Comparison of ENCODE assay signal across 18 mouse cellular contexts in the genomic region with DNA sequence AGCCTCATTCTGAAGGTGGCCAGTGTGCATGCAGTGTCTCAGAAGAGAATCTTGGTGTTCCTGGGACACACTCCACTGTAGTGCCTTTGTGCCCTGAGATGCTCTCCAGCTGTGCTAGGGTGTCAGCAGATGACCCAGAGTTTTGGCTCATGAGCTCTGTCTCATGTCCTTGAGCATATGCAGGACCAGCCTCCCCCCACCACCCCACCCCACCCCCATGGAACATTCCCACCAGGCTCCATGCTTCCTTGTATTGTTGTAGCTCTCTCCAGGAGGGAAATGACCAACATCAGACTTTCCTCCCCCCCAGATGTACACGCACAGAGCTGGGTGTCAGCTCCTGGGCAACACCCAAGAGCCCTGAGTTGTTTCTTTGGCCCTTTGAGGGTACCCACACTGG. TPM values are rescaled to one million over a fixed set of nuclear protein-coding genes. Genes with fewer than 3 reads are reported as not detected.
DNase-seq lines count a peak whose midpoint lies in the region; ATAC-seq and TF ChIP-seq lines count a peak whose summit lies in the region.
"Had no signal": no experiment of that assay in that cellular context is flagged by ENCODE, and none has a peak within 500 bp of the region (broad histone marks: within the 10 kb centered on the region; RNA-seq: fewer than 3 reads in every experiment).

No protein-coding gene starts in this region.

- H3K27me3 ChIP-seq in heart, adult 2 months (ENCODE audit: control insufficient read depth, insufficient read depth, low read length): no peaks in the 10 kb centered on the region
- H3K27me3 ChIP-seq in lung, embryonic 15.5 days: no peaks in the 10 kb centered on the region
- no peaks in the 10 kb centered on the region for H3K27me3 ChIP-seq in kidney, postnatal 0 days (ENCODE audit: insufficient read depth, low read length)
- no peaks in the 10 kb centered on the region for H3K27me3 ChIP-seq in stomach, postnatal 0 days (ENCODE audit: control insufficient read depth, insufficient read depth, low read length)
- H3K27me3 ChIP-seq: embryonic facial prominence, embryonic 12.5 days; forebrain, embryonic 13.5 days; limb, embryonic 13.5 days; midbrain, embryonic 13.5 days; neural tube, embryonic 12.5 days had no signal

- H3K4me3 ChIP-seq in heart, adult 2 months: no peak overlapping the region
- H3K4me3 ChIP-seq in lung, embryonic 15.5 days: no peak overlapping the region
- H3K4me3 ChIP-seq in kidney, postnatal 0 days (replicated peaks; ENCODE audit: low read depth, low read length): no peak overlapping the region
- H3K4me3 ChIP-seq in stomach, postnatal 0 days (ENCODE audit: low read depth, low read length): no peak overlapping the region
- H3K4me3 ChIP-seq: embryonic facial prominence, embryonic 12.5 days; forebrain, embryonic 13.5 days; limb, embryonic 13.5 days; midbrain, embryonic 13.5 days; neural tube, embryonic 12.5 days had no signal

- 24% methylated on average over 1 of the region's 1 CpGs for WGBS in heart, adult 2 months
- WGBS in lung, embryonic 15.5 days: 50% methylated on average over 1 of the region's 1 CpGs
- WGBS in kidney, postnatal 0 days: 63% methylated on average over 1 of the region's 1 CpGs
- 63% methylated on average over 1 of the region's 1 CpGs for WGBS in stomach, postnatal 0 days

- 0 out of 2 replicates have a peak, but pooled peaks have one; percentile 59 for TF ChIP-seq POLR2A in heart, adult 2 months (IDR thresholded peaks at IDR 0.05; ENCODE audit: insufficient read depth, low read depth, low read length)

- peak overlapping the region; percentile 85 for H3K27ac ChIP-seq in heart, adult 2 months
- H3K27ac ChIP-seq in lung, embryonic 15.5 days: peak overlapping the region; percentile 63
- H3K27ac ChIP-seq in kidney, postnatal 0 days: peak overlapping the region; percentile 77; the same call in 1 of the 2 replicates
- 0 out of 2 replicates have a peak overlapping the region, but pooled peaks have one; percentile 40 for H3K27ac ChIP-seq in stomach, postnatal 0 days (replicated peaks)
- H3K27ac ChIP-seq: embryonic facial prominence, embryonic 12.5 days; forebrain, embryonic 13.5 days; limb, embryonic 13.5 days; midbrain, embryonic 13.5 days; neural tube, embryonic 12.5 days had no signal

- DNase-seq in heart, adult 2 months: peak in 1 of 2 experiments; percentile 54
- DNase-seq in heart, postnatal 10 days: no peak
- no peak for DNase-seq in lung, postnatal 14 days
- peak; percentile 46 for DNase-seq in kidney, postnatal 0 days (ENCODE audit: low spot score)
- DNase-seq in stomach, postnatal 0 days (ENCODE audit: low spot score): no peak
- DNase-seq in left cerebral cortex, adult 9 months (ENCODE audit: low spot score in 2 of 2): no peak
- no peak for DNase-seq in yolk sac, embryonic 10.5 days (ENCODE audit: low spot score)
- DNase-seq: cerebellum, adult 8-10 months; gastrocnemius, postnatal 14 days; layer of hippocampus, adult 9-11 months had no signal

- peak; percentile 55; the same call in 1 of the 2 replicates for ATAC-seq in lung, embryonic 15.5 days (ENCODE audit: borderline replicate concordance, extremely low read depth, low FRiP score, low TSS enrichment)
- ATAC-seq in kidney, postnatal 0 days (replicated peaks; ENCODE audit: low FRiP score, low read depth): no peak
- ATAC-seq in stomach, postnatal 0 days (ENCODE audit: low FRiP score, low TSS enrichment): no peak
- ATAC-seq: activated CD4-positive, CD25-positive, alpha-beta regulatory T cell, adult 4 months; forebrain, embryonic 13.5 days; midbrain, embryonic 13.5 days had no signal

- no peaks in the 10 kb centered on the region for H3K9me3 ChIP-seq in lung, embryonic 15.5 days
- no peaks in the 10 kb centered on the region for H3K9me3 ChIP-seq in kidney, postnatal 0 days (replicated peaks; ENCODE audit: low read length)
- H3K9me3 ChIP-seq in stomach, postnatal 0 days (ENCODE audit: control insufficient read depth, low read length): no peaks in the 10 kb centered on the region
- H3K9me3 ChIP-seq: embryonic facial prominence, embryonic 12.5 days; forebrain, embryonic 13.5 days; G1E; limb, embryonic 13.5 days; midbrain, embryonic 13.5 days; neural tube, embryonic 12.5 days had no signal

- peaks cover 51% of the 10 kb centered on the region for H3K4me1 ChIP-seq in heart, adult 2 months (ENCODE audit: control insufficient read depth, insufficient read depth, low read length)
- H3K4me1 ChIP-seq in lung, embryonic 15.5 days: peaks cover 17% of the 10 kb centered on the region
- H3K4me1 ChIP-seq in kidney, postnatal 0 days (replicated peaks; ENCODE audit: insufficient read depth, low read length): 0 out of 2 replicates have a peak, but pooled peaks cover 4% of the 10 kb centered on the region
- no peaks in the 10 kb centered on the region for H3K4me1 ChIP-seq in stomach, postnatal 0 days (replicated peaks; ENCODE audit: control insufficient read depth, insufficient read depth)

- intact Hi-C loops in heart, adult 2 months (cut with DNase I): no loop called here
- intact Hi-C loops in heart, postnatal 10 days (cut with DNase I): no loop called here

- H3K36me3 ChIP-seq in heart, adult 2 months (ENCODE audit: control insufficient read depth, insufficient read depth, low read length): peaks cover 4% of the 10 kb centered on the region
- no peaks in the 10 kb centered on the region for H3K36me3 ChIP-seq in lung, embryonic 15.5 days
- no peaks in the 10 kb centered on the region for H3K36me3 ChIP-seq in kidney, postnatal 0 days (ENCODE audit: insufficient read depth, low read length)
- no peaks in the 10 kb centered on the region for H3K36me3 ChIP-seq in stomach, postnatal 0 days (ENCODE audit: control insufficient read depth, insufficient read depth, low read length)
- H3K36me3 ChIP-seq: embryonic facial prominence, embryonic 12.5 days; limb, embryonic 13.5 days; neural tube, embryonic 12.5 days had no signal

- TF ChIP-seq CTCF in heart, adult 2 months (IDR thresholded peaks at IDR 0.05): no peak
- TF ChIP-seq CTCF in kidney, postnatal 0 days (IDR thresholded peaks at IDR 0.05; ENCODE audit: low read depth): no peak
- no peak for TF ChIP-seq CTCF in stomach, postnatal 0 days (IDR thresholded peaks at IDR 0.05; ENCODE audit: low read depth)

- no peak overlapping the region for H3K4me2 ChIP-seq in lung, embryonic 15.5 days
- no peak overlapping the region for H3K4me2 ChIP-seq in kidney, postnatal 0 days (ENCODE audit: low read length)
- no peak overlapping the region for H3K4me2 ChIP-seq in stomach, postnatal 0 days (replicated peaks; ENCODE audit: low read depth)
- H3K4me2 ChIP-seq: embryonic facial prominence, embryonic 12.5 days; forebrain, embryonic 13.5 days; limb, embryonic 13.5 days; midbrain, embryonic 13.5 days; neural tube, embryonic 12.5 days had no signal

- peaks cover 10% of the 10 kb centered on the region for H3K79me2 ChIP-seq in heart, adult 2 months (replicated peaks; ENCODE audit: control insufficient read depth, insufficient read depth, low read length)

- peak overlapping the region; percentile 47 for H3K9ac ChIP-seq in heart, adult 2 months (ENCODE audit: low read depth, low read length)
- no peak overlapping the region for H3K9ac ChIP-seq in lung, embryonic 15.5 days
- no peak overlapping the region for H3K9ac ChIP-seq in kidney, postnatal 0 days (ENCODE audit: low read depth, low read length)
- H3K9ac ChIP-seq in stomach, postnatal 0 days (ENCODE audit: low read length): no peak overlapping the region
- H3K9ac ChIP-seq: embryonic facial prominence, embryonic 12.5 days; forebrain, embryonic 13.5 days; limb, embryonic 13.5 days; midbrain, embryonic 13.5 days; neural tube, embryonic 12.5 days had no signal

- TF ChIP-seq EP300 in heart, adult 2 months (IDR thresholded peaks at IDR 0.05; ENCODE audit: insufficient read depth, low read depth, low read length): peak; percentile 94
- TF ChIP-seq EP300 in stomach, postnatal 0 days (optimal IDR thresholded peaks at IDR 0.05): no peak

RNA-seq across cellular contexts. Expression of a gene that starts 19.9 kb away (rescaled TPM):
- 100 to 1,000 TPM in 1 of 2 experiments, 10 to 100 TPM in 1; 96.7 to 116 TPM for total RNA-seq in heart, adult 2 months (2021)
- 65.0 and 86.1 TPM in 2 replicates for polyA plus RNA-seq in heart, adult 2 months (2012; rRNA removed)
- total RNA-seq in heart, postnatal 10 days (2021): 100 to 1,000 TPM in 1 of 2 experiments, 10 to 100 TPM in 1; 92.7 to 102 TPM
- 14.2 and 15.0 TPM in 2 replicates for polyA plus RNA-seq in lung, embryonic 15.5 days (2015; fragmentation: Nextera tagmentation; extraction: Ambion mirVana)
- 10.4 and 12.0 TPM in 2 replicates for polyA plus RNA-seq in kidney, postnatal 0 days (2015; fragmentation: Nextera tagmentation; extraction: Ambion mirVana)
- 7.2 and 7.6 TPM in 2 replicates for polyA plus RNA-seq in stomach, postnatal 0 days (2015; fragmentation: Nextera tagmentation; extraction: Ambion mirVana)
